Mouse (Mus musculus) hindbrain, embryonic 16.5 days (tissue): ENCODE results near the gene Tmem170b. TPM values are rescaled to one million over a fixed set of nuclear protein-coding genes. Genes with fewer than 3 reads are reported as not detected.
A peak's percentile ranks its signal among the peaks of the same experiment; 100 is the strongest.

Experiments
- ATAC-seq: fragments of 200-750 bp; cut with Nextera tagmentation; 2 replicates; pipeline ENCODE4 v1.8.0; 2017; ENCODE audit warnings: moderate TSS enrichment, moderate library complexity
- H3K27ac ChIP-seq: fragments of 300-500 bp; sonication (generic); 2 replicates; pipeline ENCODE4 v1.5.1; 2014; ENCODE audit warnings: low read depth, mild to moderate bottlenecking, control low read depth, low read length, moderate library complexity
- H3K27me3 ChIP-seq: fragments of 300-500 bp; sonication (generic); replicated peaks from 2 replicates; pipeline ENCODE4 v1.6.1; 2014; ENCODE audit warnings: low read length; ENCODE audit not compliant: control insufficient read depth, insufficient read depth
- H3K36me3 ChIP-seq: fragments of 300-500 bp; sonication (generic); 2 replicates; pipeline ENCODE4 v1.6.1; 2014; ENCODE audit warnings: mild to moderate bottlenecking, low read length, moderate library complexity, mixed read lengths; ENCODE audit not compliant: control insufficient read depth, insufficient read depth
- H3K4me1 ChIP-seq: fragments of 300-500 bp; sonication (generic); 2 replicates; pipeline ENCODE4 v1.6.1; 2014; ENCODE audit warnings: low read depth, low read length; ENCODE audit not compliant: control insufficient read depth, insufficient read depth
- H3K4me2 ChIP-seq: fragments of 300-500 bp; sonication (generic); 2 replicates; pipeline ENCODE4 v1.6.1; 2014; ENCODE audit warnings: mild to moderate bottlenecking, low read length, control low read depth, moderate library complexity
- H3K4me3 ChIP-seq: fragments of 300-500 bp; sonication (generic); 2 replicates; pipeline ENCODE4 v1.5.1; 2014; ENCODE audit warnings: mild to moderate bottlenecking, low read length, control low read depth, moderate library complexity
- H3K9ac ChIP-seq: fragments of 300-500 bp; sonication (generic); 2 replicates; pipeline ENCODE4 v1.6.1; 2014; ENCODE audit warnings: low read depth, mild to moderate bottlenecking, control low read depth, low read length, moderate library complexity
- H3K9me3 ChIP-seq: fragments of 300-500 bp; sonication (generic); 2 replicates; pipeline ENCODE4 v1.6.1; 2014; ENCODE audit warnings: mild to moderate bottlenecking, low read length, moderate library complexity; ENCODE audit not compliant: control insufficient read depth
- WGBS: fragments of 180-500 bp; shearing (Covaris S2); extraction: QIAGEN DNeasy Blood & Tissue Kit; methylation state at CpG from one replicate; pipeline ENCODE4 v1.1.7; 2014; 5-methylcytosine and 5-hydroxymethylcytosine counted together
- polyA plus RNA-seq: library from polyadenylated mRNA; unstranded; fragments of >200 nt; fragmentation: Nextera tagmentation; extraction: Ambion mirVana; gene quantifications from 2 replicates; pipeline ENCODE4 v1.2.1, GENCODE M21; 2015

Gene Tmem170b
- polyA plus RNA-seq: 40.4 and 47.3 TPM in 2 replicates

DNA sequence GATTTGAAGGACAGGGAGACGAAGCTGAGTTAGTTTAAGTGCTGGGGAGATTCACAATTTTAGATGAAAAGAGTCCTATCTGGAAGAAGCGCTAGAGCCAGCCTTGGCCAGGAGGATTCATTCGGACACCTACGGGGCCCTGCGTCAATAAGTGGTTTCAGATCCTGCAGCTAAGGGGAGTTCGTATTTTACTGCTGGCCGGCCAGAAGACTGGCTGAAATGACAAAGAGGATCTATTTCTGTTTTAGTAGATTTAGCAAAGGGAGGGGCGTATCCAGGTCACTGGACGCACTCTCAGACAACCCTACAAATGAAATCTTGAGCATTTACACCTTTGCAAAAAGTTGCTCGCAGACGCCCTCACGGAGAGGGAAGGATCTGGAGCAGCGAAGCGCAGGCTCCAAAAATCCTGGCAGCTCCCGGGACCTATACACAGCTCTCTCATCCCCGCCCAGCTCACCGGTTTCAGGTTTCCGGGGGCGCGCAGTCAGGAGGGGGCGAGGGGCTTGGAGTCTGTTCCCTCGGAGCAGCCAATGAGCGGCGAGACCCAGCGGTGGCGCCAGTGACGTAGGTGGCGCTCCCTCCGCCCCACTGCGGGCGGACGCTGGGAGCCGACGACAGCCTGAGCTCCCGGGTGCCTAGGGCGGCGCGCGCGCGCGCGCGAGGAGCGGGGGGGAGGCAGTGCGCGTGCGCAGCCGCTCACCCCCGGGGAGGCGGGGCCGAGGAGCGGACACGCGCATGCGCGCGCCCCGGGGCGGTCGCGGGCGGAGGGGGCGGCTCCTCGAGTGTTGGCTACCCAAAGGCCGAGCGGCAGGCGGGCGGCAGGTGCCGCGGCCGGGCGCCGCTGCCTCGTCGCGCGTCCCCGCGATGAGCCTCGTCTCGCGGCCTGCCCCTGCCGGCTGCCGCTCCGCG lies at the start of gene Tmem170b:
TSS of gene Tmem170b (plus strand) at position 809 of the 912 bp plus-strand sequence.
- H3K36me3 ChIP-seq: no peaks in the 10 kb centered on the region
- peak; percentile 97 for ATAC-seq
- peaks cover 25% of the 10 kb centered on the region for H3K4me1 ChIP-seq
- peak within 1 kb of the TSS; percentile 99 for H3K9ac ChIP-seq
- H3K27me3 ChIP-seq: no peaks in the 10 kb centered on the region
- H3K9me3 ChIP-seq: no peaks in the 10 kb centered on the region
- H3K4me3 ChIP-seq: peak within 1 kb of the TSS; percentile 94
- H3K27ac ChIP-seq: peak within 1 kb of the TSS; percentile 96
- H3K4me2 ChIP-seq: peak within 1 kb of the TSS; percentile 81
- WGBS: under 1% methylated on average over 31 of the region's 87 CpGs

DNA sequence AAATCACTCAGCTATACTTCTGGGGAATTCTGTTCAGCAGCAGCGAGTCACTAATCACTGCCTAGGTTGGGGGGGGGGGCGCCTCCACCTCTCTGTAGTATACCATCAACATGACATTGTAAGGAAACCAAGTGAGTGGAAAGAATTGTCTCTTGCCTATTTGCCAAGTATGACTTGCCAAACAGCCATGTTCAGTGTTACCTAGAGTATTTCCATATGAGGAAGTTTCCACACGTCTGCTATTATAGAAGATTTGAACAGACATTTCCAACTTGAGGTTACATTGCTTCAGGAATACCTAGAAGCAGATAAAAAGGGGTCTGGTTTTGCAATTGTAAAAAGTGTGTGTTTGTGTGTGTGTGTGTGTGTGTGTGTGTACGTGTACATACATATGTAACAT lies 44.7 kb upstream of the Tmem170b start:
- H3K9ac ChIP-seq: no peak overlapping the region
- 89% methylated on average over 4 of the region's 4 CpGs for WGBS
- H3K27me3 ChIP-seq: no peaks in the 10 kb centered on the region
- ATAC-seq: no peak
- H3K4me2 ChIP-seq: no peak overlapping the region
- H3K9me3 ChIP-seq: no peaks in the 10 kb centered on the region
- no peaks in the 10 kb centered on the region for H3K4me1 ChIP-seq
- no peak overlapping the region for H3K4me3 ChIP-seq
- H3K36me3 ChIP-seq: no peaks in the 10 kb centered on the region
- no peak overlapping the region for H3K27ac ChIP-seq

DNA sequence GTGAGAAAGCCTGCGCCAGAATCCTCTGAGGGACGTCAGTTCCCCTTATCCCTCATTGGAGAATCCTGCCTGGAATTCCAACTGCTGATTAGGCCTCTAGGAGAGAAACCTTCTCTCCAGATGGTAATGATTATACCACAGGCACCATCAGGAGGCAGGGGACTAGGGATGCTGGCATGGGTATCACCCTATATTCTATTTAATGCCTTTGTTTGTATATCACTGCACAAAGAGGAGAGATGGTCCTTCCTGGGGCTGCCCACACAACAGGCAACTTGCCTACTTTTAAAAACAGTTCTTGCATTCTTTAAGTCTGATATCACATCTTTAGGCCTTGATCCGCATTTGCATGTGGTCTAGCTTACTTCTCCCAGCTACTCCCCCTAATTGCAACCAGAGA lies 37.3 kb upstream of the Tmem170b start:
- Histone ChIP-seq H3K9ac (no peak overlapping the region), H3K4me2 (no peak overlapping the region), H3K27me3 (no peaks in the 10 kb centered on the region), H3K4me1 (peaks cover 6% of the 10 kb centered on the region), H3K4me3 (no peak overlapping the region), H3K9me3 (no peaks in the 10 kb centered on the region), H3K27ac (no peak overlapping the region), H3K36me3 (no peaks in the 10 kb centered on the region)
- no peak for ATAC-seq
- WGBS: 92% methylated on average over 3 of the region's 3 CpGs

DNA sequence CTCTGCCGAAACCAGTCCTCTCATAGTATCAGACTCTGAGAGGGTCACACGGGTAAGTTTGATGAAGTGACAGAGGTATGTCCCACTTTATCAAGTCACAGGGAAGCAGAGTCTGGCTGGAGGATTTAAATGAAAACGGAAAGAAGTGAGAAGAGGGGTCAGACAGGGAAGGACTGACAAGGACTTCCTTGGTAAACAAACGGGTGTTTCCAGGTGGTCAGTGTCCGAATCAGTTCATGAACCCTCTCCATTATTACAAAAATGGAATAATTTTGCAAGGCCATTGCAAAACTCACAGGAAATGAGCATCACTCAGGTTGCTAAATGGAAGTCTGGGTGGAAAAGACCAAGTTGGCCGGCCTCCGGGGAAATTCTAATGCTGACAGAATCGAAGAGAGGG lies 36.8 kb upstream of the Tmem170b start:
- H3K27ac ChIP-seq: no peak overlapping the region
- H3K4me2 ChIP-seq: no peak overlapping the region
- H3K9ac ChIP-seq: no peak overlapping the region
- peaks cover 6% of the 10 kb centered on the region for H3K4me1 ChIP-seq
- ATAC-seq: no peak
- WGBS: 92% methylated on average over 8 of the region's 8 CpGs
- H3K27me3 ChIP-seq: no peaks in the 10 kb centered on the region
- H3K9me3 ChIP-seq: no peaks in the 10 kb centered on the region
- H3K4me3 ChIP-seq: no peak overlapping the region
- H3K36me3 ChIP-seq: no peaks in the 10 kb centered on the region

DNA sequence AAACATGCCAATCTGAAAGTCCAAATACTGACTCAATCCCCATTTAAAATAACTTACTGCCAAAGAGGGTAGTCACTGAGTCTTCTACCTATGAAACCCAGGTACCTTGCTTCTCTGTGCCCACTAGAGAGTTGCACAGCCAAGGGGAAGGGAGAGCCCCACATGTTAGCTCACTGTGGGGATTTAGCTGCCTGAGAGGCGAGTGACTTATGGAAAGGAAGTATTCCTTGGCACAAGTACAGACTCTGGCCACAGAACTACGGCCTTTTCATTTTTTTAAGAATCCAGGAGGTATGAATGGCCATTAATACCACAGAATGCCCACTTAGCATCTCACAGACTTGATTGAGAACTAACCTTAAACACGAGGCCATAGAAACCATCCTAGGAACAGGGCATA lies 35.9 kb upstream of the Tmem170b start:
- ATAC-seq: no peak
- Histone ChIP-seq H3K9ac (no peak overlapping the region), H3K4me2 (no peak overlapping the region), H3K4me3 (no peak overlapping the region), H3K4me1 (peaks cover 6% of the 10 kb centered on the region), H3K27ac (no peak overlapping the region), H3K27me3 (no peaks in the 10 kb centered on the region), H3K36me3 (no peaks in the 10 kb centered on the region), H3K9me3 (no peaks in the 10 kb centered on the region)
- WGBS: 73% methylated on average over 3 of the region's 3 CpGs

DNA sequence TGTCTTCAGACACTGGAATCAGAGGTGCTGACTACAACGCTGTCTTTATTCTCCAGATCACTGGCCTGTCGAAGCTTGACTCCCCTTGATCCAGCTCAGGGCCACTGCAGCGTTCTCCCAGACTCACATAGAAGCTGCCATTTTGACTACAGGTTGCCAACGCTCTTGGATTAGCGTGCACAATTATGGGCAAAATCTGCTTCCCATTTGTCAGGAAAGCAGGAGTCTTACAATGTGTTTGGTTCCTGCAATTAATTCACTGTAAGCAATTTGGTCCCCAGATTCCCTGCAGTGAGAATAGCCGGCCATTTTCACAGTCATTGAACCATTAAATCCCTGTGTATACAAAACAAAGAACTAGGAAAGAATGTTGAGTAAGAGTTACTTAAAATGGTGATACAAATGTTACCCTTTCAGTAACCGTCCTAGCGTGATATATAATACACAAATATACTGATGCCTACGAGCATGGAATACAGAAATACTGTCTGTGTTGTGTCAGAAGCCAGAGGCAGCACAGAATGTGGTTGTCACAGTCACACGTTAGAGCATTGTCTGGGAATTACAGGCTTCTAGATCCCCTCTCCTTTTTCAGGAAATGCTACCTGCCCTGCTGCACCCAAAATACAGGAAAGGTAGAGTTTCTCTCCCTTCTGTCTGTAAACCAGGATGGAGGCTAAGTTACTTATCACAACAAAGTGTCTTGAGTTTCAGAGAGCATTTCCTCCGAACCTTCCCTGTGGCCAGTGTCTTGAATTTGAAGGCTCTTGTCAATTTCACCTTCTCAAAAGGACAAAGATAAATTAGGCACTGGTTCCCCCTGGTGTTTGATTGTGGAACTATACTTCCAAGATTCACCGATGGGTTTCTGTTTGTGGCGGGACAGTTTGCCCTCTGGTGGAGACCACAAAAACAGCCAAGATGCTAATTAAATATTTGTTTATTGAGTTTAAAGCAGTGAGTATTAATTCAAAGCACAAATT lies 34.0 kb upstream of the Tmem170b start:
- H3K27me3 ChIP-seq: no peaks in the 10 kb centered on the region
- no peak overlapping the region for H3K4me3 ChIP-seq
- 21% methylated on average over 13 of the region's 13 CpGs for WGBS
- H3K36me3 ChIP-seq: no peaks in the 10 kb centered on the region
- peaks cover 6% of the 10 kb centered on the region for H3K4me1 ChIP-seq
- peak overlapping the region; percentile 38 for H3K4me2 ChIP-seq
- peak overlapping the region; percentile 17; the same call in 1 of the 2 replicates for H3K9ac ChIP-seq
- peaks cover 2% of the 10 kb centered on the region for H3K9me3 ChIP-seq
- H3K27ac ChIP-seq: no peak overlapping the region
- ATAC-seq: peak; percentile 76

DNA sequence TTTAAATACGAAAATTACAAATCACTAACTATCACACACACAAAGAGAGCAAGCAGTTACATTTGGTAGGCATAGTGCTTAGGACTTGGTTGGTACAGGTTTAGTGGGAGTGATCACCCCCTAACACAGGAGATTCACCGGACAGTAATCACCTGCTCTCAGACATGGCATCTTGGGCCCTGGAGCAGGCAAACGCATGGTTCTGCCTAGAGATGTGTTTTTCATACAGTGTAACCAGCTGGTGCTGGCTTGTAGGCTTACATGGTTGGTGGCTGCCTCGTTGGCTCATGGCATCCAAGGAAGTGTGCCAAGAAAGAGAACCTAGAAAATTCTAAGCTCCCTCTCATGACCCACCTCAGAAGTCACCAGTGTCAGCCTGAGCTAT lies 33.4 kb upstream of the Tmem170b start:
- H3K4me3 ChIP-seq: no peak overlapping the region
- no peaks in the 10 kb centered on the region for H3K27me3 ChIP-seq
- 46% methylated on average over 4 of the region's 4 CpGs for WGBS
- peaks cover 8% of the 10 kb centered on the region for H3K9me3 ChIP-seq
- ATAC-seq: peak; percentile 52
- peaks cover 6% of the 10 kb centered on the region for H3K4me1 ChIP-seq
- no peak overlapping the region for H3K27ac ChIP-seq
- no peak overlapping the region for H3K9ac ChIP-seq
- no peaks in the 10 kb centered on the region for H3K36me3 ChIP-seq
- no peak overlapping the region for H3K4me2 ChIP-seq

DNA sequence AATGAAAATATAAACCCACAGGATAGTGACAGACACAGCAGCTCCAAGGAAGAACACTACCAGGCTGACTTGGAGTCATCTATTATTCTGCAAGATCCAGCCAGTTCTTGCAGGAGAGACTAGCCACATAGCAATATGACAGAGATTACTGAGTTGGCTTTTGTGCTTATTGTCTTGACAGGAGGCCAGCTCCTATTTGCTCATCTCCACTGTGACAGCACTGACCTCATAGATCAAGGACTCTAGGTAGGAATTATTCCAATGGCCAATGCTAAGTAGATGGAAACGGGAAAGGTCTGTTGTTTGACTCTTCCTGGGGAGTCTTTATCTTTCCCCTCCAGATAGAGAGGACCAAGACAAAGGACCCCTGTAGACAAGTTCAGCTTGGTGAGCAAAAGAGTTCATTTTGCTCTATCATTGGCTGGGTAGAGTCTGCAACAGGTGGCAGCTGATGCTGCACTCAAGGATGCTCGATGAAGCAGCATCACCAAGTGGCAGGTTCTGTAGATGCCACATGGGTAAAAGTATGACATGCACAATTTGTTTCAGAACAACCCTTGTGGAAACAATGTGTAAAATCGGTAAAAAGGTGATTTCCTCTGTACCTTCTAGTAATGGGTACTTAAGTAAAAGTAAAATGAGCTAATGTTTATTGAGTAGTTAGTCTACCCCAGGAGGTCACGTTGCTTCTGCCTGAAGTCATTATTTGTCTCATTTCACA lies 32.4 kb upstream of the Tmem170b start:
- Histone ChIP-seq H3K4me2 (no peak overlapping the region), H3K27ac (no peak overlapping the region), H3K36me3 (no peaks in the 10 kb centered on the region), H3K4me3 (no peak overlapping the region), H3K27me3 (no peaks in the 10 kb centered on the region), H3K9me3 (peaks cover 8% of the 10 kb centered on the region), H3K9ac (no peak overlapping the region), H3K4me1 (peaks cover 6% of the 10 kb centered on the region)
- WGBS: 44% methylated on average over 4 of the region's 4 CpGs
- ATAC-seq: no peak
